Mouse (Mus musculus): ENCODE results near the gene St8sia1. TPM values are rescaled to one million over a fixed set of nuclear protein-coding genes. Genes with fewer than 3 reads are reported as not detected.

St8sia1 gene
- polyA plus RNA-seq, 1 experiment from 2014 or later: 1.6 TPM

- no peaks in the 10 kb centered on the region for H3K36me3 ChIP-seq
Measured at GRCm38 (mm10) chr6:142967407-142967806, 3.2 kb upstream of the St8sia1 start.

GRCm38 (mm10) chr6:142964531-142965385 is 506 bp upstream of the St8sia1 start:
- peak; percentile 88 for ATAC-seq
- H3K36me3 ChIP-seq: no peaks in the 10 kb centered on the region
- H3K9me3 ChIP-seq: no peaks in the 10 kb centered on the region
- peak overlapping the region; percentile 62 for H3K27ac ChIP-seq
- WGBS: under 1% methylated on average over 39 of the region's 39 CpGs
- H3K4me2 ChIP-seq (replicated peaks): peak overlapping the region; percentile 89
- H3K4me1 ChIP-seq (replicated peaks): peaks cover 6% of the 10 kb centered on the region; the same call in 1 of the 2 replicates
- H3K27me3 ChIP-seq (replicated peaks): peaks cover 13% of the 10 kb centered on the region
- peak overlapping the region; percentile 57 for H3K9ac ChIP-seq
- peak overlapping the region; percentile 52 for H3K4me3 ChIP-seq (replicated peaks)

More at GRCm38 (mm10) chr6:142967407-142967806, 3.2 kb upstream of the St8sia1 start:
- Histone ChIP-seq H3K4me2 (replicated peaks) (no peak overlapping the region), H3K27ac (no peak overlapping the region), H3K4me3 (replicated peaks) (no peak overlapping the region), H3K4me1 (replicated peaks) (peaks cover 6% of the 10 kb centered on the region; the same call in 1 of the 2 replicates), H3K27me3 (replicated peaks) (peaks cover 13% of the 10 kb centered on the region), H3K9me3 (no peaks in the 10 kb centered on the region), H3K9ac (no peak overlapping the region)
- ATAC-seq: no peak
- WGBS: 98% methylated on average over 1 of the region's 1 CpGs

- Histone ChIP-seq H3K4me2 (replicated peaks) (peak overlapping the region; percentile 89), H3K36me3 (no peaks in the 10 kb centered on the region), H3K27me3 (replicated peaks) (peaks cover 13% of the 10 kb centered on the region), H3K4me3 (replicated peaks) (peak overlapping the region; percentile 52), H3K4me1 (replicated peaks) (peaks cover 6% of the 10 kb centered on the region; the same call in 1 of the 2 replicates), H3K9me3 (no peaks in the 10 kb centered on the region), H3K27ac (no peak overlapping the region), H3K9ac (peak overlapping the region; percentile 57)
- peak; percentile 16; the same call in 1 of the 2 replicates for ATAC-seq
- WGBS: 23% methylated on average over 30 of the region's 30 CpGs
Measured at GRCm38 (mm10) chr6:142963480-142964075, 674 bp downstream of the St8sia1 start.

GRCm38 (mm10) chr6:142962881-142963280 is 1.4 kb downstream of the St8sia1 start:
- Histone ChIP-seq H3K27me3 (replicated peaks) (peaks cover 13% of the 10 kb centered on the region), H3K36me3 (no peaks in the 10 kb centered on the region), H3K27ac (no peak overlapping the region), H3K4me1 (replicated peaks) (peaks cover 6% of the 10 kb centered on the region; the same call in 1 of the 2 replicates), H3K9ac (no peak overlapping the region), H3K9me3 (no peaks in the 10 kb centered on the region), H3K4me2 (replicated peaks) (peak overlapping the region; percentile 89), H3K4me3 (replicated peaks) (no peak overlapping the region)
- ATAC-seq: no peak
- 85% methylated on average over 14 of the region's 14 CpGs for WGBS

- 57% methylated on average over 10 of the region's 10 CpGs for WGBS
- Histone ChIP-seq H3K4me2 (replicated peaks) (peak overlapping the region; percentile 12; the same call in 1 of the 2 replicates), H3K9ac (no peak overlapping the region), H3K4me1 (replicated peaks) (peaks cover 6% of the 10 kb centered on the region; the same call in 1 of the 2 replicates), H3K27me3 (replicated peaks) (peaks cover 13% of the 10 kb centered on the region), H3K27ac (no peak overlapping the region), H3K36me3 (no peaks in the 10 kb centered on the region), H3K4me3 (replicated peaks) (no peak overlapping the region), H3K9me3 (no peaks in the 10 kb centered on the region)
- no peak for ATAC-seq
Measured at GRCm38 (mm10) chr6:142962476-142962875, 1.8 kb downstream of the St8sia1 start.

- Histone ChIP-seq H3K4me2 (replicated peaks) (peak overlapping the region; percentile 12; the same call in 1 of the 2 replicates), H3K9me3 (no peaks in the 10 kb centered on the region), H3K4me3 (replicated peaks) (no peak overlapping the region), H3K4me1 (replicated peaks) (peaks cover 6% of the 10 kb centered on the region; the same call in 1 of the 2 replicates), H3K27me3 (replicated peaks) (peaks cover 13% of the 10 kb centered on the region), H3K27ac (no peak overlapping the region), H3K9ac (no peak overlapping the region), H3K36me3 (no peaks in the 10 kb centered on the region)
- 61% methylated on average over 9 of the region's 9 CpGs for WGBS
- no peak for ATAC-seq
Measured at GRCm38 (mm10) chr6:142961721-142962455, 2.4 kb downstream of the St8sia1 start.

GRCm38 (mm10) chr6:142956556-142956955 is 7.7 kb downstream of the St8sia1 start:
- no peak overlapping the region for H3K4me2 ChIP-seq (replicated peaks)
- ATAC-seq: no peak
- 92% methylated on average over 4 of the region's 4 CpGs for WGBS
- no peak overlapping the region for H3K4me3 ChIP-seq (replicated peaks)
- no peaks in the 10 kb centered on the region for H3K36me3 ChIP-seq
- H3K27me3 ChIP-seq (replicated peaks): no peaks in the 10 kb centered on the region
- H3K27ac ChIP-seq: no peak overlapping the region
- no peaks in the 10 kb centered on the region for H3K9me3 ChIP-seq
- H3K4me1 ChIP-seq (replicated peaks): no peaks in the 10 kb centered on the region
- H3K9ac ChIP-seq: no peak overlapping the region

- no peak overlapping the region for H3K9ac ChIP-seq
- H3K9me3 ChIP-seq: no peaks in the 10 kb centered on the region
- no peaks in the 10 kb centered on the region for H3K36me3 ChIP-seq
- H3K4me1 ChIP-seq (replicated peaks): no peaks in the 10 kb centered on the region
- whole genome bisulfite sequencing: 89% methylated on average over 3 of the region's 3 CpGs
- no peak overlapping the region for H3K4me3 ChIP-seq (replicated peaks)
- H3K27ac ChIP-seq: no peak overlapping the region
- H3K27me3 ChIP-seq (replicated peaks): no peaks in the 10 kb centered on the region
- no peak overlapping the region for H3K4me2 ChIP-seq (replicated peaks)
- ATAC-seq: no peak
Measured at GRCm38 (mm10) chr6:142955281-142955680, 9.0 kb downstream of the St8sia1 start.

- Histone ChIP-seq H3K9me3 (no peaks in the 10 kb centered on the region), H3K4me3 (replicated peaks) (no peak overlapping the region), H3K4me2 (replicated peaks) (no peak overlapping the region), H3K36me3 (no peaks in the 10 kb centered on the region), H3K27ac (no peak overlapping the region), H3K27me3 (replicated peaks) (no peaks in the 10 kb centered on the region), H3K4me1 (replicated peaks) (no peaks in the 10 kb centered on the region), H3K9ac (no peak overlapping the region)
- no peak for ATAC-seq
Measured at GRCm38 (mm10) chr6:142953189-142953588, 11.1 kb downstream of the St8sia1 start.

- H3K4me3 ChIP-seq (replicated peaks): no peak overlapping the region
- no peaks in the 10 kb centered on the region for H3K27me3 ChIP-seq (replicated peaks)
- H3K4me2 ChIP-seq (replicated peaks): no peak overlapping the region
- no peak for ATAC-seq
- H3K9ac ChIP-seq: no peak overlapping the region
- no peaks in the 10 kb centered on the region for H3K36me3 ChIP-seq
- no peaks in the 10 kb centered on the region for H3K4me1 ChIP-seq (replicated peaks)
- no peaks in the 10 kb centered on the region for H3K9me3 ChIP-seq
- 81% methylated on average over 7 of the region's 7 CpGs for WGBS
- H3K27ac ChIP-seq: no peak overlapping the region
Measured at GRCm38 (mm10) chr6:142952361-142952954, 11.8 kb downstream of the St8sia1 start.

- WGBS: 86% methylated on average over 7 of the region's 7 CpGs
Measured at GRCm38 (mm10) chr6:142951564-142952308, 12.5 kb downstream of the St8sia1 start.

More at GRCm38 (mm10) chr6:142951564-142952308, 12.5 kb downstream of the St8sia1 start:
- no peaks in the 10 kb centered on the region for H3K9me3 ChIP-seq
- H3K4me3 ChIP-seq (replicated peaks): no peak overlapping the region
- H3K27ac ChIP-seq: no peak overlapping the region
- no peaks in the 10 kb centered on the region for H3K27me3 ChIP-seq (replicated peaks)
- H3K4me2 ChIP-seq (replicated peaks): no peak overlapping the region
- no peak for ATAC-seq
- no peak overlapping the region for H3K9ac ChIP-seq
- H3K36me3 ChIP-seq: no peaks in the 10 kb centered on the region
- no peaks in the 10 kb centered on the region for H3K4me1 ChIP-seq (replicated peaks)

All from intestine, embryonic 15.5 days (tissue).